20 mouse cellular contexts compared by ENCODE assay signal in the genomic region with DNA sequence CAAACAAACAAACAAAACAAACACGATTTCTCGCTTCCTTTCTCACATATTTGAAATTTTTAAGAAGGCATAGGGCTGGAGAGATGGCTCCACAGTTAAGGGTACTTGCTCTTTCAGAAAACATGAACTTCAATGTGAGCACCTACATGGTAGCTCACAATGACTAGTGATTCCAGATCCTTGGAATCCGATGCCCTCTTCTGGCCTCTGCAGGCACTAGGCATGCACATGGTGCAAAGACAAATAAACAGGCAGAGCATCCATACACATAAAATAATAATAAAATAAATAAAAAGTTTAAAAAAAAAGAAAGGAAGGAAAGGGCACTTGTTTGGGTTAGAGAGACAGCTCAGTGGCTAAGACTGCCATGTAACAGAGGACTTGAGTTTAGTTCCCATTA. TPM values are rescaled to one million over a fixed set of nuclear protein-coding genes. Genes with fewer than 3 reads are reported as not detected.
DNase-seq lines count a peak whose midpoint lies in the region; ATAC-seq and TF ChIP-seq lines count a peak whose summit lies in the region.
"Had no signal": no experiment of that assay in that cellular context is flagged by ENCODE, and none has a peak within 500 bp of the region (broad histone marks: within the 10 kb centered on the region; RNA-seq: fewer than 3 reads in every experiment).

No protein-coding gene starts in this region.

- no peak for ATAC-seq in midbrain, postnatal 0 days (ENCODE audit: low FRiP score)
- no peak for ATAC-seq in midbrain, embryonic 13.5 days
- ATAC-seq in frontal cortex, adult (ENCODE audit: low TSS enrichment) = no peak
- ATAC-seq: forebrain, embryonic 16.5 days; liver, embryonic 12.5 days had no signal

- H3K4me3 ChIP-seq in gastrocnemius, adult 2 months = no peak overlapping the region
- no peak overlapping the region for H3K4me3 ChIP-seq in layer of hippocampus, adult 2 months
- no peak overlapping the region for H3K4me3 ChIP-seq in midbrain, postnatal 0 days (ENCODE audit: low read depth, low read length)
- H3K4me3 ChIP-seq in midbrain, embryonic 13.5 days (replicated peaks) = no peak overlapping the region
- H3K4me3 ChIP-seq: embryonic facial prominence, embryonic 10.5 days; erythroblast, embryonic 14.5 days; liver, embryonic 12.5 days had no signal

- no peaks in the 10 kb centered on the region for H3K4me1 ChIP-seq in midbrain, postnatal 0 days (ENCODE audit: insufficient read depth, low read length)
- H3K4me1 ChIP-seq in midbrain, embryonic 13.5 days (replicated peaks) = no peaks in the 10 kb centered on the region
- H3K4me1 ChIP-seq: embryonic facial prominence, embryonic 10.5 days; liver, embryonic 12.5 days had no signal

- no peaks in the 10 kb centered on the region for H3K9me3 ChIP-seq in midbrain, postnatal 0 days (ENCODE audit: low read length)
- H3K9me3 ChIP-seq in midbrain, embryonic 13.5 days = no peaks in the 10 kb centered on the region
- H3K9me3 ChIP-seq: embryonic facial prominence, embryonic 10.5 days; liver, embryonic 12.5 days had no signal

- WGBS in midbrain, postnatal 0 days = 82% methylated on average over 3 of the region's 3 CpGs
- 89% methylated on average over 3 of the region's 3 CpGs for WGBS in midbrain, embryonic 13.5 days

- peak; percentile 16 for DNase-seq in gastrocnemius, adult 2 months
- no peak for DNase-seq in gastrocnemius, postnatal 36 days
- no peak for DNase-seq in layer of hippocampus, adult 2 months (ENCODE audit: low spot score in 2 of 2)
- DNase-seq in layer of hippocampus, postnatal 25 days (ENCODE audit: extremely low spot score in 1 of 2, low spot score in 1 of 2) = no peak
- no peak for DNase-seq in midbrain, postnatal 0 days (ENCODE audit: low spot score)
- no peak for DNase-seq in cerebellum, postnatal 4 days (ENCODE audit: low spot score in 2 of 2)
- DNase-seq: cerebellum, adult 18-20 months; gastrocnemius, postnatal 10 days; thymus, adult 18-20 months had no signal

- H3K27ac ChIP-seq in gastrocnemius, adult 2 months = no peak overlapping the region
- H3K27ac ChIP-seq in layer of hippocampus, adult 2 months = no peak overlapping the region
- no peak overlapping the region for H3K27ac ChIP-seq in midbrain, postnatal 0 days (ENCODE audit: low read depth, low read length)
- H3K27ac ChIP-seq in midbrain, embryonic 13.5 days = no peak overlapping the region
- H3K27ac ChIP-seq: embryonic facial prominence, embryonic 10.5 days; liver, embryonic 12.5 days had no signal

- intact Hi-C loops in gastrocnemius, adult 2 months (cut with DNase I) = loop anchor here (2.0 to 5.0 kb wide), 2 partner anchors 76 to 390 kb away; no protein-coding TSS in a partner anchor
- intact Hi-C loops in gastrocnemius, postnatal 36 days (cut with DNase I) = loop anchor here (5.0 kb wide), 1 partner anchor 81 kb away; no protein-coding TSS in a partner anchor

- no peak overlapping the region for H3K9ac ChIP-seq in midbrain, postnatal 0 days (replicated peaks; ENCODE audit: low read length, poor library complexity, severe bottlenecking)
- H3K9ac ChIP-seq in midbrain, embryonic 13.5 days (replicated peaks) = no peak overlapping the region
- H3K9ac ChIP-seq: liver, embryonic 12.5 days had no signal

- no peaks in the 10 kb centered on the region for H3K36me3 ChIP-seq in midbrain, postnatal 0 days (ENCODE audit: insufficient read depth, low read length)
- no peaks in the 10 kb centered on the region for H3K36me3 ChIP-seq in midbrain, embryonic 13.5 days
- H3K36me3 ChIP-seq: embryonic facial prominence, embryonic 10.5 days; liver, embryonic 12.5 days had no signal

- no peaks in the 10 kb centered on the region for H3K27me3 ChIP-seq in midbrain, postnatal 0 days (ENCODE audit: insufficient read depth, low read length)
- no peaks in the 10 kb centered on the region for H3K27me3 ChIP-seq in midbrain, embryonic 13.5 days
- H3K27me3 ChIP-seq: liver, embryonic 12.5 days had no signal

- no peak overlapping the region for H3K4me2 ChIP-seq in midbrain, postnatal 0 days (ENCODE audit: low read depth, low read length, poor library complexity, severe bottlenecking)
- no peak overlapping the region for H3K4me2 ChIP-seq in midbrain, embryonic 13.5 days (replicated peaks)
- H3K4me2 ChIP-seq: liver, embryonic 12.5 days had no signal

- TF ChIP-seq CTCF in gastrocnemius, adult 2 months (IDR thresholded peaks at IDR 0.05) = peak; percentile 61
- TF ChIP-seq CTCF in layer of hippocampus, adult 2 months (conservative IDR thresholded peaks at IDR 0.05) = peak; percentile 43
- peak; percentile 22; the same call in 1 of the 2 replicates for TF ChIP-seq CTCF in midbrain, postnatal 0 days (IDR thresholded peaks at IDR 0.05)

RNA-seq across cellular contexts. Expression of gene Ros1, which starts 12.2 kb away (rescaled TPM):
- under 1 TPM; 0.08 to 0.11 TPM for total RNA-seq in gastrocnemius, adult 2 months (2021)
- total RNA-seq in gastrocnemius, postnatal 36 days (2021) = under 1 TPM; 0.02 to 0.05 TPM
- not detected for total RNA-seq in layer of hippocampus, adult 2 months (2021)
- not detected for total RNA-seq in layer of hippocampus, postnatal 25 days (2021)
- total RNA-seq in midbrain, postnatal 0 days (2014; rRNA removed) = not detected in 2 replicates
- not detected in 2 replicates for polyA plus RNA-seq in midbrain, postnatal 0 days (2015; fragmentation: Nextera tagmentation; extraction: Ambion mirVana)
- polyA plus RNA-seq in midbrain, embryonic 13.5 days (2015; fragmentation: Nextera tagmentation; extraction: Ambion mirVana) = not detected in 2 replicates
- total RNA-seq: heart, postnatal 25 days; layer of hippocampus, postnatal 14 days; left cerebral cortex, postnatal 36 days; megakaryocyte progenitor cell, adult 5-6 weeks had no signal
- polyA plus RNA-seq: embryonic facial prominence, embryonic 10.5 days; erythroblast, embryonic 14.5 days; forebrain, embryonic 16.5 days; neural tube, embryonic 14.5 days had no signal

RNA-seq across cellular contexts. Expression of gene Dcbld1, which starts 50.5 kb away (rescaled TPM):
- 1 to 10 TPM; 1.3 to 1.8 TPM for total RNA-seq in gastrocnemius, adult 2 months (2021)
- total RNA-seq in gastrocnemius, postnatal 36 days (2021) = 1 to 10 TPM; 1.4 to 1.9 TPM
- 1 to 10 TPM; 6.1 to 6.8 TPM for total RNA-seq in layer of hippocampus, adult 2 months (2021)
- total RNA-seq in layer of hippocampus, postnatal 25 days (2021) = 1 to 10 TPM; 6.2 to 7.9 TPM
- total RNA-seq in midbrain, postnatal 0 days (2014; rRNA removed) = 11.8 and 12.6 TPM in 2 replicates
- polyA plus RNA-seq in midbrain, postnatal 0 days (2015; fragmentation: Nextera tagmentation; extraction: Ambion mirVana) = 19.3 and 20.5 TPM in 2 replicates
- 14.6 and 15.8 TPM in 2 replicates for polyA plus RNA-seq in midbrain, embryonic 13.5 days (2015; fragmentation: Nextera tagmentation; extraction: Ambion mirVana)
